In the genomic region with DNA sequence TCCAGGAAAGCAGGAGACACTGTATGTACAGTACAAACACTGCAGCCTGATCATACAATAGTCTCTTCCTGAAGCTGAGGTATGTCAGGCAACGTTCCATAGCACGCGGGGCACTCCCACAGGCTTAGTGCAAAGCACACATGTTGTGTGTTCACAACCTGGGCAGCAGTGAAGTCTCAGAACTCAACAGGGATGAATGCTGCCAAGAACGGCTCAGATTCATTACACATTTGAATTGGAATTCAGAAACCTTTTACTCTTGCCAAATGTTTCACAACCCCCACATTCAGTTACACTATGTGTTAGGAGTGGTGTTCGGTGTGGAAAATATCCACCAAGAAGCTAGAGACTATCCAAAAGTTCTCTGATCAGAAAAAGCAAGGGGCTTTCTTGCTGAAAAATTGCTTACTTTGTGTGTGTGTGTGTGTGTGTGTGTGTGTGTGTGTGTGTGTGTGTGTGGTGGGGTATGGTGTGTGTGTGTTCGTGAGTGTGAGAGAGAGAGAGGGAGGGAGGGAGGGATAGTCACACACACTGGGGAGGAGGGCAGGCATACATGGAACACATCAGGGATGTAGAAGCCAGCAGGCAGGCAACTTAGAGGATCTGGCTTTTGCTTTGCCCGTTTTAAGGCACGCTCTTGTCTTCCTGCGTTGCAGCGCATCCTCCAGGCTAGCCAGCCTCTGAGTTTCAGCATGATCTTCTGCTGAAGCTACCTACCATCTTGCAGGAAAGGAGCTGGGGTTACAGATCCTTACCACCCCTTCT, we compare ENCODE assay signal across 8 mouse cellular contexts. TPM values are rescaled to one million over a fixed set of nuclear protein-coding genes. Genes with fewer than 3 reads are reported as not detected.
DNase-seq lines count a peak whose midpoint lies in the region; ATAC-seq and TF ChIP-seq lines count a peak whose summit lies in the region.

No protein-coding gene starts in this region.

- no peak overlapping the region for H3K9ac ChIP-seq in heart, embryonic 11.5 days (ENCODE audit: low read depth, low read length)
- no peak overlapping the region for H3K9ac ChIP-seq in limb, embryonic 14.5 days (ENCODE audit: low read depth, low read length, severe bottlenecking)
- no peak overlapping the region for H3K9ac ChIP-seq in hindbrain, embryonic 11.5 days (ENCODE audit: low read depth, low read length)

- H3K36me3 ChIP-seq in heart, embryonic 11.5 days (ENCODE audit: control insufficient read depth, insufficient read depth, low read length): no peaks in the 10 kb centered on the region
- H3K36me3 ChIP-seq in limb, embryonic 14.5 days (ENCODE audit: control insufficient read depth, insufficient read depth, low read length): no peaks in the 10 kb centered on the region
- no peaks in the 10 kb centered on the region for H3K36me3 ChIP-seq in hindbrain, embryonic 11.5 days (ENCODE audit: control insufficient read depth, insufficient read depth, low read length)

- H3K4me2 ChIP-seq in heart, embryonic 11.5 days: no peak overlapping the region
- no peak overlapping the region for H3K4me2 ChIP-seq in limb, embryonic 14.5 days (replicated peaks; ENCODE audit: low read depth, low read length, severe bottlenecking)
- no peak overlapping the region for H3K4me2 ChIP-seq in hindbrain, embryonic 11.5 days (replicated peaks; ENCODE audit: low read depth, low read length)

- no peaks in the 10 kb centered on the region for H3K4me1 ChIP-seq in heart, embryonic 11.5 days (ENCODE audit: control insufficient read depth, insufficient read depth, low read length)
- peaks cover 13% of the 10 kb centered on the region for H3K4me1 ChIP-seq in limb, embryonic 14.5 days (ENCODE audit: control insufficient read depth, insufficient read depth, low read length)
- no peaks in the 10 kb centered on the region for H3K4me1 ChIP-seq in hindbrain, embryonic 11.5 days (replicated peaks; ENCODE audit: control insufficient read depth, insufficient read depth, low read length)

- H3K27ac ChIP-seq in heart, embryonic 11.5 days (ENCODE audit: low read depth, low read length): no peak overlapping the region
- H3K27ac ChIP-seq in limb, embryonic 14.5 days (replicated peaks; ENCODE audit: low read depth, low read length): peak overlapping the region; percentile 84
- no peak overlapping the region for H3K27ac ChIP-seq in hindbrain, embryonic 11.5 days (ENCODE audit: low read depth, low read length)

- no peak for ATAC-seq in heart, embryonic 11.5 days (replicated peaks; ENCODE audit: insufficient number of reproducible peaks, low FRiP score, low TSS enrichment)
- ATAC-seq in limb, embryonic 14.5 days (ENCODE audit: low FRiP score, low read depth): peak; percentile 88
- no peak for ATAC-seq in hindbrain, embryonic 11.5 days (ENCODE audit: low FRiP score)

- no peak for TF ChIP-seq POLR2A in limb, embryonic 14.5 days (IDR thresholded peaks at IDR 0.05; ENCODE audit: borderline replicate concordance, extremely low read depth, insufficient read depth, insufficient read length)

- DNase-seq in heart, adult 11 months: peak; percentile 96
- DNase-seq in adrenal gland, postnatal 14 days: peak; percentile 59
- peak; percentile 76 to 78 for DNase-seq in heart, adult 9 months (ENCODE audit: low spot score in 2 of 2)
- peak; percentile 88 for DNase-seq in limb, embryonic 14.5 days (ENCODE audit: low spot score)
- DNase-seq in hindbrain, embryonic 11.5 days (ENCODE audit: low spot score): no peak
- no peak for DNase-seq in cerebellum, adult 18-20 months
- no peak for DNase-seq in ovary, postnatal 10 days (ENCODE audit: low spot score)

- H3K4me3 ChIP-seq in heart, embryonic 11.5 days (ENCODE audit: low read depth, low read length): no peak overlapping the region
- H3K4me3 ChIP-seq in limb, embryonic 14.5 days (replicated peaks; ENCODE audit: low read length): no peak overlapping the region
- H3K4me3 ChIP-seq in hindbrain, embryonic 11.5 days (ENCODE audit: low read depth, low read length): no peak overlapping the region

- H3K27me3 ChIP-seq in heart, embryonic 11.5 days (ENCODE audit: control insufficient read depth, insufficient read depth, low read length): no peaks in the 10 kb centered on the region
- no peaks in the 10 kb centered on the region for H3K27me3 ChIP-seq in limb, embryonic 14.5 days (ENCODE audit: control insufficient read depth, insufficient read depth, low read length)
- H3K27me3 ChIP-seq in hindbrain, embryonic 11.5 days (ENCODE audit: control insufficient read depth, insufficient read depth, low read length): no peaks in the 10 kb centered on the region

- H3K9me3 ChIP-seq in heart, embryonic 11.5 days (replicated peaks; ENCODE audit: control insufficient read depth, low read length): no peaks in the 10 kb centered on the region
- H3K9me3 ChIP-seq in limb, embryonic 14.5 days (ENCODE audit: control insufficient read depth, low read length): no peaks in the 10 kb centered on the region
- no peaks in the 10 kb centered on the region for H3K9me3 ChIP-seq in hindbrain, embryonic 11.5 days (ENCODE audit: control insufficient read depth, low read length)

- 81% methylated on average over 9 of the region's 10 CpGs for WGBS in heart, embryonic 11.5 days (ENCODE audit: insufficient replicate concordance)
- WGBS in limb, embryonic 14.5 days: 57% methylated on average over 9 of the region's 10 CpGs
- WGBS in hindbrain, embryonic 11.5 days: 92% methylated on average over 9 of the region's 10 CpGs

RNA-seq across cellular contexts. Expression of gene Slc44a1, which starts 24.2 kb away (rescaled TPM):
- polyA plus RNA-seq in heart, embryonic 11.5 days (2014; fragmentation: Nextera tagmentation; extraction: Ambion mirVana): 19.5 and 25.5 TPM in 2 replicates
- 68.1 and 74.7 TPM in 2 replicates for total RNA-seq in adrenal gland, postnatal 14 days (2021)
- polyA plus RNA-seq in limb, embryonic 14.5 days (2012; rRNA removed): 26.6 and 29.7 TPM in 2 replicates
- polyA plus RNA-seq in limb, embryonic 14.5 days (2014; fragmentation: Nextera tagmentation; extraction: Ambion mirVana): 56.4 and 58.2 TPM in 2 replicates
- polyA plus RNA-seq in hindbrain, embryonic 11.5 days (2014; fragmentation: Nextera tagmentation; extraction: Ambion mirVana): 14.4 and 18.1 TPM in 2 replicates

Comparison
In these comparisons a context has a peak if more than half of its experiments do, and no peak if none do; other contexts are left out.
1. DNase-seq: peak in heart, adult 11 months (single experiment), adrenal gland, postnatal 14 days (single experiment), heart, adult 9 months (2 of 2) and limb, embryonic 14.5 days (single experiment); none in hindbrain, embryonic 11.5 days (single experiment), cerebellum, adult 18-20 months (0 of 2) and ovary, postnatal 10 days (single experiment).